Mouse (Mus musculus) bone marrow macrophage, adult 2 months (primary cell): ENCODE measurements around the gene Ash1l.

Experiments
- CTCF ChIP-seq: IDR thresholded peaks from 2 replicates; pipeline ENCODE4 v1.5.1; 2012; ENCODE audit warnings: low read depth, mild to moderate bottlenecking, low read length, moderate library complexity
- POLR2A ChIP-seq: IDR thresholded peaks from 2 replicates; pipeline ENCODE4 v1.6.1; 2012; ENCODE audit warnings: mild to moderate bottlenecking, low read depth, low read length, borderline replicate concordance

DNA sequence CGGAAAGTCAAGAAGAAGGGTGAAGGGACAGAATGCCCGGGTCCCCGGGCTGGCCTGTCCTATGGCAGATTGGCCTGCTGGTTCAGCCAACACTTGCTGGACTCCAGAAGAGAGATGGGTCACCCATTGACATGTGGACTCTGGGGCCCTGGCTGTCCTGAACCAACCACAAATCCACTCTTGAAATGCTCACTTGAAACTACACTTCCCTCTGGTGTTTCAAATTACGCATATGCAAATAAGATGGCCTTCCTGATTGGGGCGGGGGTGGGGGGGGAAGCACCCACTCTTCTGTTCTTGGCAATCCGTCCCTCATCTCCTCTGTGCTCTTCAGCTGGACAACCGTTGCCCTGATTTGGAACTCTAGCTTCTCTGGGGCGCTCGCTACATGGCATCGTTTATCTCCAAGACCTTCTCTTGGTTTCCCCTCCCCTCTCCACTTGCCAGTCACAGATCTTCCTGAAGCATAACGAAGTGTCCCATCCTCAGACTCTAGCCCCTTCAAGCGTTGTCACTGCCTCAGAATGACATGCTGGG is 134.3 kb downstream of the Ash1l start:
- TF ChIP-seq CTCF (no peak), POLR2A (no peak)
